Mouse (Mus musculus): ENCODE results near the gene Aars.
"Not testable (repeated sequence)": the region's sequence is repeated elsewhere in the genome, so short reads cannot be mapped to it uniquely, and the experiment has no call there.

Aars gene

GRCm38 (mm10) chr8:111055031-111055634, 22.2 kb downstream of the Aars start:
- DNase-seq = no peak

- DNase-seq = no peak
Measured at GRCm38 (mm10) chr8:111055661-111056060, 22.7 kb downstream of the Aars start.

- DNase-seq = peak; percentile 93
Measured at GRCm38 (mm10) chr8:111056158-111056663, 23.3 kb downstream of the Aars start, which contains the start of gene Exosc6. Gene Exosc6, plus strand, starts transcription at chr8:111056339.

- peak; percentile 16 for DNase-seq
Measured at GRCm38 (mm10) chr8:111056691-111057293, 23.8 kb downstream of the Aars start.

- no peak for DNase-seq
Measured at GRCm38 (mm10) chr8:111058946-111059572, 26.1 kb downstream of the Aars start.

GRCm38 (mm10) chr8:111061688-111062071, 28.7 kb downstream of the Aars start:
- no peak for DNase-seq

- DNase-seq = peak; percentile 87
Measured at GRCm38 (mm10) chr8:111062072-111062757, 29.3 kb downstream of the Aars start.

- no peak for DNase-seq
Measured at GRCm38 (mm10) chr8:111062893-111063292, 29.9 kb downstream of the Aars start.

- no peak for DNase-seq
Measured at GRCm38 (mm10) chr8:111066308-111066707, 33.4 kb downstream of the Aars start.

GRCm38 (mm10) chr8:111067439-111067838, 34.5 kb downstream of the Aars start:
- no peak for DNase-seq

- not testable (repeated sequence) for DNase-seq
Measured at GRCm38 (mm10) chr8:111068660-111069059, 35.7 kb downstream of the Aars start.

- no peak for DNase-seq
Measured at GRCm38 (mm10) chr8:111075926-111076325, 43.0 kb downstream of the Aars start.

GRCm38 (mm10) chr8:111079461-111079860, 46.5 kb downstream of the Aars start:
- DNase-seq = no peak

- peak; percentile 52 for DNase-seq
Measured at GRCm38 (mm10) chr8:111079861-111080271, 46.9 kb downstream of the Aars start.

- no peak for DNase-seq
Measured at GRCm38 (mm10) chr8:111081580-111082258, 48.8 kb downstream of the Aars start.

- DNase-seq = not testable (repeated sequence)
Measured at GRCm38 (mm10) chr8:111083936-111084335, 51.0 kb downstream of the Aars start.

- DNase-seq = peak; percentile 82
Measured at GRCm38 (mm10) chr8:111090126-111090525, 57.2 kb downstream of the Aars start.

- DNase-seq = no peak
Measured at GRCm38 (mm10) chr8:111091706-111092105, 58.8 kb downstream of the Aars start.

GRCm38 (mm10) chr8:111092326-111092725, 59.4 kb downstream of the Aars start, which contains the start of gene Clec18a:
Gene Clec18a, minus strand, starts transcription at chr8:111092426.
- DNase-seq = not testable (repeated sequence)

GRCm38 (mm10) chr8:111093865-111094718, 61.1 kb downstream of the Aars start, which contains the start of gene Pdpr:
Gene Pdpr, plus strand, starts transcription at chr8:111094630.
- peak; percentile 95 for DNase-seq

GRCm38 (mm10) chr8:111094719-111095302, 61.9 kb downstream of the Aars start:
- DNase-seq = peak; percentile 11

Data from lung, postnatal 10 days (tissue).